Mouse (Mus musculus) 3T3-L1 (cell line): ENCODE measurements at regions not wholly inside any gene's neighbourhood (a gene's known extent, or its start where the extent isn't known, plus 50 kb on each side); places are given as distances from the start of the nearest gene placed in this dataset.

ENCODE experiments used
- DNase-seq: peaks from one replicate; pipeline ENCODE4 v3.0.0-alpha.2; 2015; ENCODE audit warnings: low read depth, low spot score

- DNase-seq = no peak
Measured at GRCm38 (mm10) chr15:24720346-24720745, 693.2 kb downstream of the Basp1 start.

GRCm38 (mm10) chr15:24682167-24682566 lies 731.4 kb downstream of the Basp1 start:
- no peak for DNase-seq

GRCm38 (mm10) chr15:24648938-24649337 lies 764.6 kb downstream of the Basp1 start:
- peak; percentile 5 for DNase-seq

- DNase-seq = no peak
Measured at GRCm38 (mm10) chr15:24635620-24636019, 777.9 kb downstream of the Basp1 start.

- peak; percentile 79 for DNase-seq
Measured at GRCm38 (mm10) chr15:24596242-24596641, 817.3 kb downstream of the Basp1 start.

- peak; percentile 85 for DNase-seq
Measured at GRCm38 (mm10) chr15:24588943-24589342, 824.6 kb downstream of the Basp1 start.

GRCm38 (mm10) chr15:24566981-24567380 lies 846.6 kb downstream of the Basp1 start:
- no peak for DNase-seq

GRCm38 (mm10) chr15:24556806-24557205 lies 856.8 kb downstream of the Basp1 start:
- DNase-seq = no peak

GRCm38 (mm10) chr15:24550108-24550507 lies 863.5 kb downstream of the Basp1 start:
- DNase-seq = no peak

GRCm38 (mm10) chr15:24530065-24530464 lies 883.5 kb downstream of the Basp1 start:
- no peak for DNase-seq

GRCm38 (mm10) chr15:24527379-24527778 lies 886.2 kb downstream of the Basp1 start:
- DNase-seq = peak; percentile 64

GRCm38 (mm10) chr15:24513926-24514325 lies 899.6 kb downstream of the Basp1 start:
- no peak for DNase-seq

GRCm38 (mm10) chr15:24501907-24502559 lies 911.5 kb downstream of the Basp1 start:
- peak; percentile 9 for DNase-seq

- DNase-seq = no peak
Measured at GRCm38 (mm10) chr15:24486235-24486634, 927.3 kb downstream of the Basp1 start.

- peak; percentile 68 for DNase-seq
Measured at GRCm38 (mm10) chr15:24468239-24468638, 945.3 kb downstream of the Basp1 start.

- DNase-seq = no peak
Measured at GRCm38 (mm10) chr15:24457726-24458125, 955.8 kb downstream of the Basp1 start.

GRCm38 (mm10) chr15:24433083-24433482 lies 980.5 kb downstream of the Basp1 start:
- no peak for DNase-seq

- DNase-seq = no peak
Measured at GRCm38 (mm10) chr15:24429154-24429553, 984.4 kb downstream of the Basp1 start.

GRCm38 (mm10) chr15:24422333-24422942 lies 991.1 kb downstream of the Basp1 start:
- DNase-seq = no peak

- peak; percentile 61 for DNase-seq
Measured at GRCm38 (mm10) chr15:24419736-24420135, 993.8 kb downstream of the Basp1 start.

- DNase-seq = no peak
Measured at GRCm38 (mm10) chr15:24419186-24419585, 994.4 kb downstream of the Basp1 start.

GRCm38 (mm10) chr15:24407691-24408090 lies 1005.9 kb downstream of the Basp1 start:
- peak; percentile 88 for DNase-seq

- no peak for DNase-seq
Measured at GRCm38 (mm10) chr15:24405305-24405704, 1008.3 kb downstream of the Basp1 start.
